Mouse (Mus musculus) liver, embryonic 14.5 days (tissue): ENCODE data around the gene Zfp704.

Experiments used
- CTCF ChIP-seq: IDR thresholded peaks from 2 replicates; pipeline ENCODE4 v1.5.1; 2016; ENCODE audit warnings: antibody characterized with exemption, low read depth, control low read depth
- EP300 ChIP-seq: IDR thresholded peaks from 2 replicates; pipeline ENCODE4 v1.6.1; 2016; ENCODE audit warnings: antibody characterized with exemption, low read depth

DNA sequence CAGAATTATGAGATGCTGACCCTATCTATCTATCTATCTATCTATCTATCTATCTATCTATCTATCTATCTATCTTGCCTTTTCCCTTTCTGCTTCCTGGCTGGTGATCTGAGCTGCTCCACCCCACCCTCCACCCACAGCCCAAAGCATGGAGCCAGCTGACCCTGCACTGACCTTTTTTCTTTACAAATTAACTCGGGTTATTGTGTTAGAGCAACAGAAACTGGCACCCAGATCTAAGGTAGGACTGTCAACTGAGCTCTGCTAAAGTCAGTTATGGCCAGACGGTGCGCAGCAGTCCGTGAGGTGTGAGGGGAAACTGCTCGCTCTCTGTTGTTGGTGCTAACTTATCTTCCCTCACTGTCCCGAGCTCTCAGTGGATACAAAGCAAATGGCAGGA, 87.9 kb downstream of the Zfp704 start:
- TF ChIP-seq EP300 = no peak
- TF ChIP-seq CTCF = no peak
